Mouse (Mus musculus) liver, embryonic 11.5 days (tissue): ENCODE measurements at regions not wholly inside any gene's neighbourhood (a gene's known extent, or its start where the extent isn't known, plus 50 kb on each side); places are given as distances from the start of the nearest gene placed in this dataset.

Experiments used
- ATAC-seq: fragments of 200-750 bp; cut with Nextera tagmentation; replicated peaks from 2 replicates; pipeline ENCODE4 v1.8.0; 2017; ENCODE audit warnings: moderate number of reproducible peaks, mild to moderate bottlenecking, moderate TSS enrichment, moderate library complexity; ENCODE audit not compliant: low FRiP score
- DNase-seq: peaks from one replicate; pipeline ENCODE4 v3.0.0-alpha.2; 2017; ENCODE audit warnings: low spot score
- H3K27ac ChIP-seq: fragments of 300-500 bp; sonication (generic); 2 replicates; pipeline ENCODE4 v1.5.1; 2014; ENCODE audit warnings: mild to moderate bottlenecking, low read depth, low read length, control low read depth
- H3K27me3 ChIP-seq: fragments of 300-500 bp; sonication (generic); replicated peaks from 2 replicates; pipeline ENCODE4 v1.6.1; 2014; ENCODE audit warnings: low read length, mixed read lengths; ENCODE audit not compliant: control insufficient read depth, insufficient read depth
- H3K36me3 ChIP-seq: fragments of 300-500 bp; sonication (generic); 2 replicates; pipeline ENCODE4 v1.6.1; 2014; ENCODE audit warnings: mild to moderate bottlenecking, low read length, moderate library complexity, mixed read lengths; ENCODE audit not compliant: control insufficient read depth, insufficient read depth
- H3K4me1 ChIP-seq: fragments of 300-500 bp; sonication (generic); replicated peaks from 2 replicates; pipeline ENCODE4 v1.6.1; 2014; ENCODE audit warnings: low read length, mixed read lengths; ENCODE audit not compliant: control insufficient read depth, insufficient read depth
- H3K4me2 ChIP-seq: fragments of 300-500 bp; sonication (generic); 2 replicates; pipeline ENCODE4 v1.6.1; 2014; ENCODE audit warnings: mild to moderate bottlenecking, control low read depth, moderate library complexity
- H3K4me3 ChIP-seq: fragments of 300-500 bp; sonication (generic); 2 replicates; pipeline ENCODE4 v1.5.1; 2014; ENCODE audit warnings: low read depth, low read length, control low read depth
- H3K9ac ChIP-seq: fragments of 300-500 bp; sonication (generic); 2 replicates; pipeline ENCODE4 v1.6.1; 2014; ENCODE audit warnings: low read depth, low read length, control low read depth
- H3K9me3 ChIP-seq: fragments of 300-500 bp; sonication (generic); 2 replicates; pipeline ENCODE4 v1.6.1; 2016; ENCODE audit warnings: low read length, inconsistent platforms, mixed read lengths; ENCODE audit not compliant: control insufficient read depth
- WGBS: fragments of 180-500 bp; shearing (Covaris S2); extraction: QIAGEN DNeasy Blood & Tissue Kit; methylation state at CpG from one replicate; pipeline ENCODE4 v1.1.7; 2014; 5-methylcytosine and 5-hydroxymethylcytosine counted together

GRCm38 (mm10) chr16:93511517-93511916, 92.3 kb downstream of the Setd4 start:
- no peak for ATAC-seq
- no peak overlapping the region for H3K27ac ChIP-seq
- H3K4me2 ChIP-seq = no peak overlapping the region
- no peaks in the 10 kb centered on the region for H3K9me3 ChIP-seq
- no peak overlapping the region for H3K9ac ChIP-seq
- 3% methylated on average over 2 of the region's 2 CpGs for WGBS
- no peaks in the 10 kb centered on the region for H3K4me1 ChIP-seq
- H3K36me3 ChIP-seq = no peaks in the 10 kb centered on the region
- no peaks in the 10 kb centered on the region for H3K27me3 ChIP-seq
- DNase-seq = no peak
- no peak overlapping the region for H3K4me3 ChIP-seq

- Histone ChIP-seq H3K9me3 (peaks cover 3% of the 10 kb centered on the region; the same call in 1 of the 2 replicates), H3K27me3 (no peaks in the 10 kb centered on the region), H3K4me1 (no peaks in the 10 kb centered on the region), H3K4me2 (no peak overlapping the region), H3K9ac (no peak overlapping the region), H3K27ac (no peak overlapping the region), H3K4me3 (no peak overlapping the region), H3K36me3 (no peaks in the 10 kb centered on the region)
- DNase-seq (no peak), ATAC-seq (no peak)
- WGBS = 76% methylated on average over 2 of the region's 2 CpGs
Measured at GRCm38 (mm10) chr16:93498800-93499199, 105.1 kb downstream of the Setd4 start.

GRCm38 (mm10) chr16:93493337-93494002, 110.4 kb downstream of the Setd4 start:
- Histone ChIP-seq H3K9ac (no peak overlapping the region), H3K36me3 (no peaks in the 10 kb centered on the region), H3K4me1 (no peaks in the 10 kb centered on the region), H3K4me3 (no peak overlapping the region), H3K9me3 (no peaks in the 10 kb centered on the region), H3K4me2 (no peak overlapping the region), H3K27me3 (no peaks in the 10 kb centered on the region), H3K27ac (no peak overlapping the region)
- 81% methylated on average over 6 of the region's 6 CpGs for WGBS
- DNase-seq (no peak), ATAC-seq (no peak)

GRCm38 (mm10) chr16:93486646-93487550, 117.0 kb downstream of the Setd4 start:
- WGBS = 70% methylated on average over 26 of the region's 26 CpGs

GRCm38 (mm10) chr16:93469957-93470356, 133.9 kb downstream of the Setd4 start:
- no peaks in the 10 kb centered on the region for H3K36me3 ChIP-seq

More at GRCm38 (mm10) chr16:93486646-93487550, 117.0 kb downstream of the Setd4 start:
- no peak for DNase-seq
- ATAC-seq = no peak
- H3K4me3 ChIP-seq = no peak overlapping the region
- H3K27me3 ChIP-seq = no peaks in the 10 kb centered on the region
- no peaks in the 10 kb centered on the region for H3K36me3 ChIP-seq
- H3K4me2 ChIP-seq = no peak overlapping the region
- H3K9ac ChIP-seq = no peak overlapping the region
- H3K9me3 ChIP-seq = no peaks in the 10 kb centered on the region
- H3K4me1 ChIP-seq = no peaks in the 10 kb centered on the region
- no peak overlapping the region for H3K27ac ChIP-seq

GRCm38 (mm10) chr16:93465741-93466140, 138.1 kb downstream of the Setd4 start:
- no peak for ATAC-seq
- no peak for DNase-seq
- H3K27me3 ChIP-seq = no peaks in the 10 kb centered on the region
- H3K4me3 ChIP-seq = no peak overlapping the region
- no peaks in the 10 kb centered on the region for H3K9me3 ChIP-seq
- H3K4me1 ChIP-seq = no peaks in the 10 kb centered on the region
- 74% methylated on average over 5 of the region's 5 CpGs for WGBS
- H3K36me3 ChIP-seq = no peaks in the 10 kb centered on the region
- H3K4me2 ChIP-seq = no peak overlapping the region
- H3K9ac ChIP-seq = no peak overlapping the region
- H3K27ac ChIP-seq = no peak overlapping the region

More at GRCm38 (mm10) chr16:93469957-93470356, 133.9 kb downstream of the Setd4 start:
- Histone ChIP-seq H3K4me1 (no peaks in the 10 kb centered on the region), H3K27ac (no peak overlapping the region), H3K4me2 (no peak overlapping the region), H3K4me3 (no peak overlapping the region), H3K9me3 (no peaks in the 10 kb centered on the region), H3K27me3 (no peaks in the 10 kb centered on the region), H3K9ac (no peak overlapping the region)
- no peak for DNase-seq
- no peak for ATAC-seq
- WGBS = 78% methylated on average over 6 of the region's 6 CpGs

- WGBS = 43% methylated on average over 2 of the region's 2 CpGs
- DNase-seq = no peak
Measured at GRCm38 (mm10) chr16:93464898-93465297, 139.0 kb downstream of the Setd4 start.

GRCm38 (mm10) chr16:93463405-93463804, 140.5 kb downstream of the Setd4 start:
- no peak overlapping the region for H3K9ac ChIP-seq
- no peak for DNase-seq
- H3K27ac ChIP-seq = no peak overlapping the region
- no peak overlapping the region for H3K4me2 ChIP-seq
- 89% methylated on average over 13 of the region's 13 CpGs for WGBS
- no peak overlapping the region for H3K4me3 ChIP-seq
- H3K27me3 ChIP-seq = no peaks in the 10 kb centered on the region
- no peak for ATAC-seq
- no peaks in the 10 kb centered on the region for H3K9me3 ChIP-seq
- H3K4me1 ChIP-seq = no peaks in the 10 kb centered on the region; the same call in 1 of the 2 replicates
- H3K36me3 ChIP-seq = no peaks in the 10 kb centered on the region

More at GRCm38 (mm10) chr16:93464898-93465297, 139.0 kb downstream of the Setd4 start:
- Histone ChIP-seq H3K9me3 (no peaks in the 10 kb centered on the region), H3K9ac (no peak overlapping the region), H3K4me2 (no peak overlapping the region), H3K27me3 (no peaks in the 10 kb centered on the region), H3K27ac (no peak overlapping the region), H3K4me1 (no peaks in the 10 kb centered on the region), H3K36me3 (no peaks in the 10 kb centered on the region), H3K4me3 (no peak overlapping the region)
- ATAC-seq = no peak
